Mouse (Mus musculus): ENCODE data around the gene Angptl7.

DNA sequence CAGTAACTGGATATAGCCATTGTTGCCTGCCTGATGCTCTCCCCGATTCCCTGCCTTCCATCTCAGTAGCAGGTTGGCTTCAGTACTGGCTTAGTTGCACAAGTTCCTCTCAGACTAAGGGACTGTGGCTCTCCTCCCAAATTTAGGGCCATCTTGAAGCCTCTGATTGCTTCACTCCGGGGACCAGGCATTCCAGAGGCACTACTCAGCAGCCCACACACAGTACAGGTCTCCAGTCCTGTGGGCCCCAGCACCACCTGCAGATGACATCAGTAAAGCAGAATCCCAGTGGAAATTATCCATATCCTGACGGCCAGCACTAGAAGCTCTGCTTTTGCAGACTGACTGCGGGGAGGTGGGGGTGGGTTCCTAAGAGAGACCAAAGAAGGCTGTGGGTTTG, 10.4 kb upstream of the Angptl7 start:
- no peak for TF ChIP-seq POLR2A (IDR thresholded peaks at IDR 0.05; ENCODE audit: insufficient read length, low read depth)
- no peak for TF ChIP-seq TCF12 (IDR thresholded peaks at IDR 0.05; ENCODE audit: insufficient read depth, poor library complexity, severe bottlenecking)

Data from myocyte (in vitro differentiated cells).